Mouse (Mus musculus) kidney, adult 9 months (tissue): ENCODE data around the gene Fyb2.

Experiments used
- DNase-seq: peaks from one replicate; pipeline ENCODE4 v3.0.0; 2022

Gene Fyb2

DNA sequence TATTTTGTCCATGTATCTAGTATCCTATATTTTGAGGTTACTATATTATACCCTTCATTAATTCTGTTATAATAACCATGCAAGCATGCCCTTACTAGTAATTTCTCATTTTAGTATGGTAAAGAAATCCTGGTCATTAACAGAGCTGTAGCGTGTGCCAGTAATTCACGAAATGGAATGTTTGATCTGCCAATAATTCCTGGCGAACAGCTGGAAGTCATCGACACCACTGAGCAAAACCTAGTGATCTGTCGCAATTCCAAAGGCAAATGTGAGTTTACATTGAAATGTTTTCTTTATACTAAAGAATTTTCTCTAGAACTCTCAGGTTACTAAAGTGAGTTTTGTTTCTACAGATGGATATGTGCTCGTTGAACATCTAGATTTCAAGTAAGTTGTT, 102.2 kb downstream of the Fyb2 start:
- DNase-seq = no peak

DNA sequence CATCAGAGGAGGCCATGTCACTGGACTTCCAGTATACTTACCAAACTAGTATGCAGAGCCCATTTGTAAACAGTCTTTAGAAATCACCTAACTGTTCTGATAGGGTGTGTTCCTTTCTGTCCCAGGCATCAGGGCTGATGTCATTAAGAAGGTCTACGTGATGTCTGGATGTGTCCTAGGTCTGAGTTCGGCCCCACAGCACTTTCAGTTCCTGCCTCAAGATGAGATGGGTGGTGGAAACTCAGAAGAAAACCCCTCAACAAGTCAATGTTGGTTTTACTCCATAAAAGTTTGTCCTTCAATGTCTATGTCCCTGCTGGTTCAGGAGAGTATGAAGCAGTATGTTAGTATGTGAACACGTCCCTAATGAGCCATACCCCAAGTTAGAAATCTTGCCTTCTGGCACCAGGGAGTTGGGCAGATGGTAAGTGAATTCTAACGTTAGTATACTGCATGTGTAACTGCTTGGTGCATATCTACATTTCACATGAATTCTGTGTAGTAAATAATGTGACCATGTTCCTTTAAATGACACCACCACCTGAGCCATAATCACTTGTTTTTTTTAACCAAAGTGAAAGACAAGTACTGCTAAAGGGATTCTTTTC, 102.9 kb downstream of the Fyb2 start:
- DNase-seq = no peak

DNA sequence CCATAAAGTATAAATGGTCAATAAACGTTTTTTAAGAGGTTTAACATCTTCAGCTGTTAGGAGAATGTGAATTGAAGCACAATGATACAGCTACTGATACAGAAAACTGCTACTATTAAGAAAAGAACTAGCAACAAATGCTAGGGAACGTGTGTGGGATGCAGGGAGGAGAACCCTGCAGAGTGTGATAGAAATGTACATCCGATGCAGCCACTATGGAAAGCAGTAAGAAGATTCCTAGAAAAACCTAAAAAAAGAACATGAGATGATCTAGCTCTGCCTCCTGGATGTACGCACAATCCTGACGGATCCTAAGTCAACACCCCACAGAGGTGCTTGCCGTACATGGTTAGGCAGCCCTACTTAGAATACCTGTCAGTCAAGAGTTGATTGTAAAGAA, 114.0 kb downstream of the Fyb2 start:
- DNase-seq = no peak

DNA sequence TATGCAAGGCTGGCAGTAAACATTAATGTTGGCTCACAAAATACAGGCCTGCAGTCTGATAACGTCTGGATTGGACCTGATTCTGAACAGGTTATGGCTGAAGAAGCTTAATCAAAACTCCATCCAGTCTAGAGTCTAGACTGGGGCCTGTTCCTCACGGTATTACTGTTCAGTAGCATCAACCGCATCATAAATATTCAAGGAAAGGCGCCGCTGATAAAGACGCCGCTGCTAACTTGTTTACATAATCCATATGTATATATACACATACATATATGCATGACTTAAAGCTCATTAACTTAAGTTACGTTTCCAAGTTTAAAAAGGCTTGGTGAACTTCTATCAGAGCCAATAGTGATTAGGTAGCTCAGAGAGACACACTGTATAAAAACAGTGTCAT, 117.8 kb downstream of the Fyb2 start:
- no peak for DNase-seq

DNA sequence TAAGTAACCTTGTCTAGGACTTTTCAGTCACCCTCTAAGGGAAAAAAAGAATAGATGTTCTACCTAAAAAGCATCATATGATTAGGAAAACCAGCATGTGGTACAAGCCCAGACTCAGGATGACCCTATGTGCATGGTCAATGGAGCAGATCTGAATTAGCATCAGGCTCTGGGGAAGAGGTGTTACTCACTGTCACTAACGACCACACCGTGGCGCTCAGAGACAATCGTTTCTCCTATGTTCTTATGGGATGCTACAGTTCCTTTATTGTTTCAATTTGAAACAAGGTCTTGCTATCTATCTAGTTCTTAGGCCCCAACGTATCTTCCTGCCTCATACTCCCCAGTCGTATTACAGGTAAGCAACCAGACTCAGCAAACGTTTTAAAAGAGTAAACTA, 119.9 kb downstream of the Fyb2 start:
- DNase-seq = peak; percentile 26

DNA sequence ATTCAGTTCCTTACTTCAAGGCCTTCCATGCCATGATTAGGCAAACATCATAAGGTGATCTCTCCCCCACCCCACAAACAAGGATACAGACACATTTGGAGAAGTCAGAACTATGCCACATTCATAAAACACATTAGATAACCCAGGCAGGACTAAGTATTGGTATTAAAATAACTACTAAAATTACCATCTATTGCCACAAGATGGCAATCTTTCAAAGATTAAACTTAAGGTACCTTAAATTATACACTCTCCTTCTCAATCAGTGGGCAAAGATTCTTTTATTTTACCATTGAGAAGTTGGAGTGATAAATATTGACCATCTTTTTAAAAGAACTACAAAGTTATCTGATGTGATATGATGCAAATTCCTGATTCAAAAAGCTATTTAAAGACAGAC, 121.0 kb downstream of the Fyb2 start:
- DNase-seq = peak; percentile 33

DNA sequence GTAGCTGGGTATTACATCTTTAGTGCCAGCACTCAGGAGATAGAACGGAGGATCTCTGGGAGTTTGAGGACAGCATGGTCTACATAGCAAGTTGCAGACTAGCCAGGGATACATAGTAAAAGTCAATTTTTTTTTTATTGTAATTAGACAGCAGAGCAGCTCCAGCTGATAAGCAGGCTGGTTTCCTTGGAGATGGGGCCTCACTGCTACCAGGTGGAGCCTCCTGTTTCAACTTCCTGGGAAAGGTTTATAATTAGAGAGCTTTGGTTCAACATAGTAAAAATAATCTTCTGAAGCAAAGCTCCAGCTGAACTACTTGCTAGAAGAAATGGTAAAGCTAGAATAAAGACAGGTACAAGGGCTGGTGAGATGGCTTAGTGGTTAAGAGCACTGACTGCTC, 136.8 kb downstream of the Fyb2 start:
- DNase-seq = no peak

DNA sequence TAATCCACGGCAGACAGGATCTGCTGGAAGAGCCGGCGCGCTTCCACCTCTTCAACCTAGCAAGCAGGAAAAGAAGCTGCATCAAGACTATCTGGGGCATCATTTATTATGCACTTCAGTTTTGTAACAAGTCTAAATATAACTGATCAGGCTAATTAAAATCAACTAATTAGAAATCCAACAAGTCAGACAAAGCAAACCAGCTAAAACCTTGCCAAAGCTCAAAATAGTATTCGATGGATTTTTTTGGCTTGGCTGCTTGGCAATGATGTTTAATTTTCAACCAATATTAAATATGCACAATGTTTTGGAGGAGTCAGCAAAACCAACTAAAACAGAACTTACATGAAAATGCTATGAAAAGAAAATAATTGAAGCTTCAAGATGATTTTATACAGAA, 138.0 kb downstream of the Fyb2 start:
- no peak for DNase-seq
